Mouse (Mus musculus) adrenal gland, postnatal 4 days (tissue): ENCODE results near the gene Fbxl19. TPM values are rescaled to one million over a fixed set of nuclear protein-coding genes. Genes with fewer than 3 reads are reported as not detected.
"Not testable (repeated sequence)": the region's sequence is repeated elsewhere in the genome, so short reads cannot be mapped to it uniquely, and the experiment has no call there.

Source experiments
- DNase-seq, 2 experiments: peaks; one replicate each; pipeline ENCODE4 v3.0.0; 2021 to 2022; ENCODE audit warnings: low spot score in 2 of 2, mixed read lengths in 2 of 2
- total RNA-seq, 2 experiments: library from RNA; stranded (reverse); gene quantifications; 2 replicates each; pipeline ENCODE4 v1.2.3; 2021

The Fbxl19 gene
- total RNA-seq, 2 experiments from 2014 or later, result 24.6 to 26.0 TPM

GRCm38 (mm10) chr7:127725924-127726323 is 18.4 kb upstream of the Fbxl19 start:
- DNase-seq, result no peak

GRCm38 (mm10) chr7:127727898-127728297 is 16.4 kb upstream of the Fbxl19 start:
- DNase-seq, result no peak

DNA sequence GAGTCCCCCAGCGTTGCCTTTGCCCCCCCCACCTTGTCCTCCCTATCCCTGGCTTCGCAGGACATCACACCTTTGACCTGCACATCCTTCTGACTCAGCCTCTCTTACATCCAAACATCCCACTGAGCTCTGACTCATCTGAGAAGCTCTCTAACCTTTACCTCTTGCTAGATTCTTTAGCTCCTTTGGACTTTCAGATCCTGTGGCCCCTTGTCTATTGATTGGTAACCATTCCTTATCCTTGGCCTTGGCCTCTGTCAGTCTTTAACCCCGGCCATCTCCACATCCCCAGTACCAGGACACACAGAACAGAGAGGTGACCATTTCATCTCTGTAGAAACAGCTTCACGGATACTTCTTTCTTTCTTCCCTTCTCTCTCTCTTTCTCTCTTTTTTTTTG is 14.2 kb upstream of the Fbxl19 start:
- DNase-seq, result no peak

DNA sequence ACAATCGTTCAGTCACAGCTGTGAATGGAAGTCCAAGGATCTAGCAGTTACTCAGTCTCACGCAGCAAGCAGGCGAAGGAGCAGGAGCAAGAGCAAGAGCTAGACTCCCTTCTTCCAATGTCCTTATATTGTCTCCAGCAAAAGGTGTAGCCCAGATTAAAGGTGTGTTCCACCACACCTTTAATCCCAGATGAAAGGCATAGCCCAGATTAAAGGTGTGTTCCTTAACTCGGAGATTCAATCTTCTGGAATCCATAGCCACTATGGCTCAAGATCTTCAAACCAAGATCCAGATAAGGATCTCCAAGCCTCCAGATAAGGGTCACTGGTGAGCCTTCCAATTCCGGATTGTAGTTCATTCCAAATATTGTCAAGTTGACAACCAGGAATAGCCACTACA is 12.3 kb upstream of the Fbxl19 start, which contains the start of gene Ctf2:
Gene Ctf2, minus strand, starts transcription at position 101 of the 400 bp plus-strand sequence.
- DNase-seq, result not testable (repeated sequence)

- peak; percentile 43 to 77 for DNase-seq
These were observed 908 bp downstream of the Fbxl19 start for GRCm38 (mm10) chr7:127745251-127745651.

DNA sequence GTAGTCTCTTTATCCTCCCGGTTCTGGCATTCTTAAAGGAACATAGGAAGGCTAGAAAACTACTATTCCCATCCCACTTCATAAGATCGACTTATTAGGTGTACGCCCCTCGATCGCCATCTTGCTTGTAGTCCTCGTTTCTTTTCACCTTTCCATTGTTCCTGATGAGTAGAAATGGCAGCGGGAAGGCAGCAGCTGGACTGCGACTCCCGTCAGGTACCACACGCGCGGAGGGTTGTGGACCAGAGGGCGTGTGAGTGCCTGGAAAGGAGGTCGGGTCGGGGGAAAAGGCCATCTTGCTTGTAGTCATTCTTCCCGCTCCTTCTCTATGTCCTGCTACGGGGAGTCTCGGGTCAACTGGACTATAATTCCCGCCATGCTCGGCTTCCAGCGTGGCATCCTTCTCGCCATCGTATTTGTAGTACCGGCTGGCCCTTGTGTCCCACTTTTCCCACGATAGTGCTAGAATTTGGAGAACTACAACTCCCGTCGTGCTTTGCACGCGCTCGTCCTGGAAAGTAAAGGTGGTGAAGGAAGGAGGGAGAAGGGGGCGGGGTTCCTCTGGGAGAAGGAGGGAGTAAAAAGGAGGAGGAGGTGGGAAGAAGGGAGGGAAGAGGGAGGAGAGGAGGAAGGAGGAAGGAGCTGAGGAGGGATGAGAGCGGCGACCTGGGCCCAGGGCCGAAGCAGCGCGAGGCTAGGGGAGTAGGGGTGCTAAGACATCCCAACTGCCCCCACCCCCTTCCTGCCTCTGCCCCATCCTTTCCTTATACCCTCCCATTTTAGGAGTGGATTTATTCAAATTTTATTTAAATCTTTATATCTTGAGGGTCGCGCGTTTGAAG is 1.5 kb downstream of the Fbxl19 start:
- DNase-seq, result peak; percentile 60 to 87

- no peak for DNase-seq
These were observed 2.5 kb downstream of the Fbxl19 start for GRCm38 (mm10) chr7:127746494-127747491.

GRCm38 (mm10) chr7:127747559-127748234 is 3.4 kb downstream of the Fbxl19 start:
- DNase-seq, result no peak

DNA sequence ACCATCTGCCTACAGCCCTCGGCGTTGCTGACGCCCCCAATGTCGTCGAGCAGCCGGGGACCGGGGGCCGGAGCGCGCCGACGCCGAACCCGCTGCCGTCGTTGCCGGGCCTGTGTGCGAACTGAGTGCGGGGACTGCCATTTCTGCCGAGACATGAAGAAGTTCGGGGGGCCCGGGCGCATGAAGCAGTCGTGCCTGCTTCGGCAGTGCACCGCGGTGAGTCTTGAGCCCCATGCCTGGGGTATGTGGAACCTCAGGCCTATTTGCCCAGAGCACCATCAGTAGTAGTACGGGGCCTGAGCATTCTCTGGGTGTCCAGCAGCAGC is 3.9 kb downstream of the Fbxl19 start:
- no peak for DNase-seq

GRCm38 (mm10) chr7:127750131-127751127 is 6.1 kb downstream of the Fbxl19 start:
- no peak for DNase-seq

GRCm38 (mm10) chr7:127751619-127752018 is 7.3 kb downstream of the Fbxl19 start:
- no peak for DNase-seq

DNA sequence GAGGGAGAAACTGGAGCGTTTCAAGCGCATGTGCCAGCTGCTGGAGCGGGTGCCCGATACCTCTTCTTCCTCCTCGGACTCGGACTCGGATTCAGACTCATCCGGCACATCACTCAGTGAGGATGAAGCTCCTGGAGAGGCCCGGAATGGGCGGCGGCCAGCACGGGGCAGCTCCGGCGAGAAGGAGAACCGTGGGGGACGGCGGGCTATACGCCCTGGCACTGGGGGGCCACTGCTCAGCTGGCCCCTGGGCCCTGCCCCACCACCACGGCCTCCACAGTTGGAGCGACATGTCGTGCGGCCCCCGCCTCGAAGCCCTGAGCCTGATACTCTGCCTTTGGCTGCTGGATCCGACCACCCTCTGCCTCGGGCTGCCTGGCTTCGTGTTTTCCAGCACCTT is 7.7 kb downstream of the Fbxl19 start:
- DNase-seq, result no peak

DNA sequence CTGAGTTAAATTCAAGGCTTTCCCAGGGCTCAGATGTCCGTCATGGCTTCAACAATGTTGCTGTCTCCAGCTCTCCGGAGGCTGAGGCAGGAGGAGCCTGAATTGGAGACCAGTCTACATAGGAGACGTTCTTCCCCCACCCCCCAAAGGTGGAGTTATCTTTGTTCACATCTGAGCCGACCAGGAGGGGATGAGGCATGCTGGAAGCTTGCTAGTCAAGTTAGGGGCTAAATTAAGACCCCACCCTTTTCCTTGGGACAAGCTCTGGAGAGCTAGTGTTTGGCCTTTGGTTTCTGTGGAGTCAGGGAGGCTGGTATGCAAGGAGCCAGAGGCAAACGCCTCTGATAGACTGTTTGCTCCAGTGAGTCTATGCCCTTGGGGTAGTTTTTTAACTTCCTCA is 8.8 kb downstream of the Fbxl19 start:
- no peak for DNase-seq

DNA sequence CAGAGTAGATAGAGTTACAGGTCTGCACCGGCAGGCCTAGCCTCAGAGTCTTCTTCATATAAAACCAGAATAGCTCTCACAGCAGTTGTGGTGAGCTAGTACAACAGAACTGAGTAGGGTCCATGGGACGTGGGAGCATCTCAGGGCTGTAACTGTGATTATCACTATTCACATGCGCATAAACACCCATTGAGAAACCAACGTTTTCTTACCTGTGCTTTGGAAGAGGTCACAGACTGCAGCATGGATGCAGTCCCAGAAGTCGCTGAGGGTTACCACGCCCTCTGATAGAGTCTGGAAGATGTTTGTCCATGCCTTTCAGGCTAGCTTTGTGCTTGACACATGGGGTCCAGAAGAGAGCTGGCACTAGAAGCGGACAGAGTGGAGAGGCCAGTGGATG is 9.4 kb downstream of the Fbxl19 start:
- DNase-seq, result no peak

DNA sequence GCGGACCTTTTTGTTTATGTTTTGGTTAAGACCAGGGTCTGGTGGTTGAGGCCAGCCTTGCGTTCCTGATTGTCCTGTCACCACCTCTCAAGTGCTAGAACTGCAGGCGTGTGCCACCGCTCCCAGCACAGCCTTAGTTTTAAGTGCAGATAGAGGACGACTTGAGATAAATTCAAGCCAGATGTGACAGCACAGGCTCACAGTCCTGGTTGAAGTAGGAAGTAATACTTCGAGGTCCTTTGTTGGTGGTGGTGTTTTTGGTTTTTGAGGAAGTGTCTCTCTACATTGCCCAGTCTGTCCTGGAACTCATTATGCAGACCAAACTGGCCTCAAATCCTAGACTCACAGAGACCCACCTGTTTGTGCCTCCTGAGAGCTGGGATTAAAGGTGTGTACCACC is 15.4 kb downstream of the Fbxl19 start:
- no peak for DNase-seq

DNA sequence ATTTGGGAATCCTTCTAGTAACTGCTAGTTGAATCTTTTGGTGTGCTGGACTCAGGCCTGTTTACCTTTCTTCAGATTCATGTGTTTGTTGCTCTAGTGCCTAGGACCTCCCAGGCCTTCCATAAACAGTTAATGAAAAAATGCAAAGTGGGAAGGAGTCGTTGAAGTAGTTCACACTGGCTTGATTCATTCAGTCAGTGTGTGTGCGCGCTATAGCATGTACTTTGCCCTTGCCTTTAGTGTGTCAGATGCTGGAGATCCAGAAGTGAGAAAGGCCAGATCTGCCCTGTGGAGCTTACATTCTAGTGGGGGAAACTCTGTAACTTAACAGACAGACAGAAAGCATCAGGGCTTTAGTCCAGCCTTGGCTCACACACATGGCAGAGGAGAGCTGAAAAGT is 16.1 kb downstream of the Fbxl19 start:
- DNase-seq, result no peak

GRCm38 (mm10) chr7:127761026-127761425 is 16.7 kb downstream of the Fbxl19 start:
- DNase-seq, result no peak

DNA sequence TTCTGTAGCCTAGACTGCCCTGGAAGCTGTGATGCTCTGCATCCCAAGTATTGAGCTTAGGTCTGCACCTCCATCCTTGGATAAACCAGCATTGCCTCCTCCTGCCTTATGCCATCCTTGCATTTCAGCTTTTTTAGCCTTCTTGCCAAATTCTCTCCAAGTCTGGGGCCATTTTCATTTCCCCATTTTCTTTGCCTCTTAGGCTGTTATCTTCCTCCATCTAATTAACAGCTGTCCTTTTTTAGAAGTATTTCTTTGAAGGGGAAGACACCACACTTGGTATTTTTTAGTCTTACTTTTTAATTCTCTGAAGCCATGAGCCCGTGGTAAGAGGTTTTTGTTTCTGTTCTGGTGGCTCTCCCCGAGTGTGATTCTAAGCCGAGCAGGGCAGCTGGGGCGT is 19.3 kb downstream of the Fbxl19 start:
- DNase-seq, result no peak

DNA sequence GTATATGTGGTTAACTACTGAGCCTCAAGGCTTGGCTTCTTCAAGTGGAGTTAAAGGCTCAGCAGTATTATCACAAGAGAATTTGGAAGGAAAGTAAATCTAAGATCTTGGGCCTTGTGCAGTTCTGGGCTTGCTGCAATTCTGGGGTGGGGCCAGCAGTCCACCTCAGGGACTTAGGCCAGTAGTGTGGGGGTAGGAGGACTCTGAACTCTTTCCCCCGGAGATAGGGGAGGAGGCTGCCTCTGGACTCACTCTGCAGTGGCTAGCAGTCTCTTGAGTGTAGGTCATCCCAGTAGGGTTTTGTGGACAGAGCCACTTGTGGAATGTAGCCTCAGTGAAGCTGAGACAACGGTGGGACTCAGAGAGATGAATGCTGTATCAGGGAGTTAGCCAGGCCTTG is 21.4 kb downstream of the Fbxl19 start:
- no peak for DNase-seq
